Mouse (Mus musculus) bone marrow macrophage, adult 2 months (primary cell): ENCODE results near the gene Cisd3.
"Not testable (repeated sequence)": the region's sequence is repeated elsewhere in the genome, so short reads cannot be mapped to it uniquely, and the experiment has no call there.

ENCODE experiments used
- CTCF ChIP-seq: IDR thresholded peaks from 2 replicates; pipeline ENCODE4 v1.5.1; 2012; ENCODE audit warnings: low read depth, mild to moderate bottlenecking, low read length, moderate library complexity
- POLR2A ChIP-seq: IDR thresholded peaks from 2 replicates; pipeline ENCODE4 v1.6.1; 2012; ENCODE audit warnings: mild to moderate bottlenecking, low read depth, low read length, borderline replicate concordance

- not testable (repeated sequence) for TF ChIP-seq CTCF, POLR2A
Observed at GRCm38 (mm10) chr11:97710067-97710466, 24.4 kb downstream of the Cisd3 start.
